Mouse (Mus musculus): Measurements from ENCODE around the gene Myom1. TPM values are rescaled to one million over a fixed set of nuclear protein-coding genes. Genes with fewer than 3 reads are reported as not detected.

Gene Myom1
- total RNA-seq, 2 experiments from 2014 or later, result 1,018 to 1,234 TPM

- DNase-seq, result no peak
Observed at GRCm38 (mm10) chr17:70991706-70992625, 10.5 kb upstream of the Myom1 start.

- no peak for DNase-seq
Observed at GRCm38 (mm10) chr17:70992662-70993061, 9.8 kb upstream of the Myom1 start.

DNA sequence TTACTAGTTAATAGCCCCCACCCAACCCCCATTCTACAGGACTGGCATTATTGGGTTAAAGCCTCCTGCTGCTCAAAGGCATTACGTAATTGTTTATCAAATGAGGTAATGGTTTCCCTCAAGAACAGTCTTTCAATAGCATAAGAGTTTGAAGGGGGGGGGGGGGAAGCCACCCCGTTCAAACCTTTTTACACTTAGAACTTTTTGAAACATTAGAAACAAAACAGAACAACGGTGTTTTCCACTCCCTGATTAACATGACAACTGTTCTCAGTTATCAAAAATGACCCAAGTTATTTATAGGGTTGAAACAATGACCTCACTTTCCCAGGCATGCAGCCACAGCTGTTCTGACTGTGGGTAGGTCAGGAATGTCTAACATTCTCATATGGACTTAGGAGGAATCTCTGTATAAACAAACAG, 9.0 kb upstream of the Myom1 start:
- DNase-seq, result no peak

- no peak for DNase-seq
Observed at GRCm38 (mm10) chr17:70994671-70995070, 7.8 kb upstream of the Myom1 start.

- peak; percentile 41 for DNase-seq
Observed at GRCm38 (mm10) chr17:70995551-70995950, 6.9 kb upstream of the Myom1 start.

DNA sequence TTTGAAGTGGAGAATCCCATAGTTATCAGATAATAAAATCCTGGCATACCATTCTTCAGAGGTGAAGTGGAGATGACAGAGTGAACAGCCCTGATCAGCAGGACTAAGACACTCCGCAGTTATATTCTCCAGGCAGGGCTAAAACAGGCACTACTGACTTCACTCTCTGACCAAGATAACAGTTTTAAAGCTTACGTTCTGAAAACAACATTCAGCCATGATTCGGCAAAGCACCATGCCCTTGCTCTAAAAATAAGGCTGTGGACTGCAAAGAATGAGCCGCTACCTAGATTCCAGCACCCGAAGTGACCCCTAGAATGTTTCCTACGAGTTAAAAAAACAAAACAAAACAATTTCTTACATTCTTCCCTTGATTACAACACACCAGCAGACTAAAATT, 4.6 kb upstream of the Myom1 start:
- no peak for DNase-seq

- DNase-seq, result no peak
Observed at GRCm38 (mm10) chr17:70998400-70998975, 3.9 kb upstream of the Myom1 start.

DNA sequence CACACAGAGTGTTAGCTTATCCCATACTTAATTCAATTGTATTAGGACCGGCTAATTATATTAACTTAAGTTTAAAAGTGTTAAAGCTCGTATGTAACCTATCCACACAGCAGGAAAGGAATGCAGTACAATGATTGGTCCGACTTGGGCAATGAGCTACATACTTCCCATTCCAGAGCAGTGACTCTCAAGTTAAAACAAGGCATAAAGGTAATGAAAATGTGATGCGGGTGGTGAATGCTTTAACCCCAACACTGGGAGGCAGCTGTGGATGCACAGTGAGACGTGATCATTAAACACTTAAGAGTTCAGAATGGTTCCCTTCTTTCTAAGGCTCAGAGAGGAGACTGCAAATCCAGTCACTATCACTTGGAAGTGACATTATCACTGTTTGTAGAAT, 3.2 kb upstream of the Myom1 start:
- no peak for DNase-seq

GRCm38 (mm10) chr17:71000255-71000654, 2.2 kb upstream of the Myom1 start:
- DNase-seq, result no peak

GRCm38 (mm10) chr17:71001067-71001466, 1.4 kb upstream of the Myom1 start:
- no peak for DNase-seq

GRCm38 (mm10) chr17:71001699-71002080, 743 bp upstream of the Myom1 start:
- DNase-seq, result peak; percentile 63

- no peak for DNase-seq
Observed at GRCm38 (mm10) chr17:71002744-71003094, 286 bp downstream of the Myom1 start, which contains the start of gene Myl12a. Myl12a (minus strand) TSS chr17:71002878.

DNA sequence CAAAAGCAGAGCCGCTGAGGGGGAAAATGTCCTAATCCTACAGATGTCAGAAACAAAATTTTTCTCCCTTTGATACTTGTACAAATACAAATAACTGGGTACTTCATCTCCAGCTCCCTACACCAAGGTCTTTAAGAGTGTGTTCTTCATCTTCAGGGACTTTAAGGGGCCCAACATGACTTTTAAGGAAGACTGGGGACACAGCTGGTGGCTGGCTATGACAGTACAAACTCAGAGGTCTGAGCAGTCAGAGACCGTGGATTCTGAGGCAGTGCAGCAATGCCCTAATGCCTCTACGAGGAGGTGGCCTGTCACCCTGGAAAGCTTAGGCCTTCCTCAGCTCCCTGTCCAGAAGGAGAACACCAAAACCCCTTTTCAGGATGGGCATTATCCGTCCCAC, 679 bp downstream of the Myom1 start:
- no peak for DNase-seq

DNA sequence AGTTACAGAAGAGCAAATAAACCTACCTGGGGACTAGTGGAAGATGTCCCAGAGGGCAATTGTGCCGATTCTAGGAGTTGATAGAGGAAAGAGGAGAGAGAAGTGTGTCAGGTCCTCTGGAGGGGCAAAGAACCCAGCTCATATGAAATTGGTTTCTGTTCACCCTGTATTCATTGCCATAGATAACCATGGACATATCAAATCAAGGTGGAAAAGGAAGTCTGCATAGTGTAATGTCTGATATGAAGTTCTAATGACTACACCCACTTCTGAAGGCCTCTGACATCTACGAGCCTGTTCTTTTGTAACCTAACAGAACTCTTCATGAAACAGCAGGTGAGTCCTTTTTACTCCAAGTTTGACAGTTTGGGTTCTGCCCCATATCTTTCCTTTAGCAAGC, 1.3 kb downstream of the Myom1 start:
- no peak for DNase-seq

GRCm38 (mm10) chr17:71004186-71004960, 1.9 kb downstream of the Myom1 start:
- peak; percentile 74 for DNase-seq

DNA sequence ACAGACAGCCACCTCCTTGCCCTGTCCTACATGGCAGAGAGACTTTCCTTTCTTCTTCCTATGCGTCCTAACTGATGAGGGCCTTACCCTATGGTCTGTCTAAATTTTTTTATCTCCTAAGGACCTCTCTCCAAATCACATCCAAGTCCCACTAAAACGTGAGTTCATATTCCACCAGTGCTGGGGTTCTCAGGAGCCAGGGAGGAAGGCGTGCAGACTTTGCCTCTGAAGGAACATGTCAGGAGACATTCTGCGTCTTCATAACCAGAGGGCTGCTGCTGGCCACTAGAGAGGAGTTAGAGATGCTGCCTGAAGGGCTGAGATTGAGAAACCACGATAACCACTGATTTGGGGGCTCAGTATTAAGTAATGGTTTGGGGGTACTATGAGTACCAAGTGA, 4.5 kb downstream of the Myom1 start:
- no peak for DNase-seq

DNA sequence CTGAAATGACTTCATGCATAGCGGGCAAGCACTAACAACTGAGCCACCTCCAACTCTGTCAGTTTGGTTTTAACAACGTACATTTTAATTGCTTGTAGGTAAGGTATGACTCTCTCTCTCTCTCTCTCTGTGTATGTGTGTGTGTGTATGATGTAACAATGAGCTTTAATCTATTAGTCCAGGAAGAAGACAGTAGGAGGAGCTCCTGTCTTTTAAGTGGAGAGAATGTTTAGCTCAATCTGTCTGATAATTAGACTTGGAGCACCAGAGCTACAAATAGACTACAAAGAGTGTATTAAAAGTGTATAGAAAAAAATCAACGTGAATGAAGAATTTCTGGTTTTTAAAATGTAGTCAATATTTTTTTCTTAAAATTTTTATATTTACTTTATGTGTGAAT, 6.2 kb downstream of the Myom1 start:
- DNase-seq, result no peak

GRCm38 (mm10) chr17:71009751-71010150, 7.3 kb downstream of the Myom1 start:
- no peak for DNase-seq

GRCm38 (mm10) chr17:71010646-71011242, 8.3 kb downstream of the Myom1 start:
- no peak for DNase-seq

DNA sequence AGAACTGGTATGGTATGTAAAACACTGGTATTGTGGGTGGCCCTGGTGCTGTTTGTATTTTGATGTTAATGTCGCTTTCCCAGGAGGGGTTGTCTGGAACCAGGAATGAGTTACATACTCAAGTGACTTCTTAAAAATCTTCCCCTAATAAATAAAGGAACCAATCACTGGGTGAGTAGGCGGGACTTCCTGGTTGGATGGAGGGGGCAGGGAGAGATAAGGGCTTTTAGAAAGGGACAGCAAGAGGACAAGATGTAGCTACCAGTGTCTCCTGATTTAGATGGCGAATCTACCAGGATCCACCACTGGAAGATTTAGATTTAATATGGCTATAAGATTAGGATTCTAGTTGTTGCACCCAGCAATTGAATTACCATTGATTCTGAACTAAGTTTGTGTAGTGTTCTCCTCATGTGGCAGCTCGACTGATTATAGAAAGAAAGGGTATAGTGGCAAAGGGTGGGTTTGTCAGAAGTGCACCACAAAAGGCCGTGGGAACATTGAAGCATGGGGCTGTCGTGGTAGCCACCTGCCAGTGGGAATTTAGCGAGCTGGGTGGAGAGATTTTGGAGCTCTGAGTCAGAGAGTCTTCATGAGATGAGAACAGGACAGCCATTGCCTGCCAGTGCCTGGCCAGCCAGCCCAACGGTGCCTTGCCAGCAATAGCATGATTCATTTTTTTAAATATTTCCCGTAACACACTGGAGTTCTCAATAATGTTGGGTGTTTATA, 9.7 kb downstream of the Myom1 start:
- no peak for DNase-seq

DNA sequence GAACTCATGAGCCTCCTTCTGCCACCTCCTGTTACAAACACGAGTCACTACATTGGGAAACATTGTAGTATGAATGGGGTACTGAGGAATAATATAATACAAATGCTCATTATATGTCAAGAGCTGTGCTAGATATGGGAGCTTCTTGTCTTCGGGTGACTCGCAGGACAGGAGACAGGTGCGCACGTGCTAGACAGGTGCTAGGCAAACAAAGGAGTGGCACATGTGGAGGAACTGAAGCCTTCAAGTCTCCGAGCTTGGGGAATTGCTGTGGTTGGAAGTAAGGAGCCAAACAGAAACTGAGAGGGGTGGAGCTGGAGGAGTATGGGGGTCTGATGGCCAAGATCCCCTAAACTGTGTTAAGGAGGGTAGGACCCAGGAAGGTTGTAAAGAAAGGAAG, 10.7 kb downstream of the Myom1 start:
- DNase-seq, result no peak

DNA sequence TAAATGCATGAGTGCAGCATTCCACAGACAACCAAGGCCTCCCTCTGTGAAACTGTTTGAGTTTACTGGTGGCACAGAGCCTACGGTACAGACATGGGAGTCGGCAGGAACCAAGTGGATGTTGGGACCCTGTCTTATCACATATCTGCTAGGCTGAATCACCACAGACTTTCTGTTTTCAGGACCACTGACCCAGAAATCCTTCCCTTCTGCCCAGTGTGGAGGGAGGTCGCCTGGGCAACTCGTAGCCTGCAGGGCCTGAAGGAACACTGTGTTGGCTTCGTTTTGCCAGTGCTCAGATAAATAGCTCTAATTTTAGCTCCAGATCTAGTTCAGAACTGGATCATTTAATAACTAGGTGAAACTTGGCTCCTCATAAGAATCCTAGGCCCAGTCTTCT, 12.5 kb downstream of the Myom1 start:
- no peak for DNase-seq

Data from gastrocnemius, postnatal 25 days (tissue).